Comparison of ENCODE assay signal across 8 mouse cellular contexts in genomic region chr12:72536021-72536597, GRCm38 (mm10). TPM values are rescaled to one million over a fixed set of nuclear protein-coding genes. Genes with fewer than 3 reads are reported as not detected.
DNase-seq lines count a peak whose midpoint lies in the region; ATAC-seq lines count a peak whose summit lies in the region.

TSS of gene Pcnx4 (plus strand) at chr12:72536383.

- H3K4me3 ChIP-seq in heart, embryonic 10.5 days, result peak within 1 kb of the TSS; percentile 79
- H3K4me3 ChIP-seq in kidney, embryonic 15.5 days (replicated peaks), result peak within 1 kb of the TSS; percentile 70

- peaks cover 8% of the 10 kb centered on the region for H3K36me3 ChIP-seq in heart, embryonic 10.5 days
- H3K36me3 ChIP-seq in kidney, embryonic 15.5 days, result 0 out of 2 replicates have a peak, but pooled peaks cover 4% of the 10 kb centered on the region

- H3K27me3 ChIP-seq in heart, embryonic 10.5 days (ENCODE audit: insufficient read depth, poor library complexity, severe bottlenecking), result no peaks in the 10 kb centered on the region
- H3K27me3 ChIP-seq in kidney, embryonic 15.5 days, result no peaks in the 10 kb centered on the region

- H3K9ac ChIP-seq in kidney, embryonic 15.5 days, result peak within 1 kb of the TSS; percentile 63

- H3K4me2 ChIP-seq in kidney, embryonic 15.5 days, result peak within 1 kb of the TSS; percentile 75

- H3K4me1 ChIP-seq in heart, embryonic 10.5 days, result peaks cover 13% of the 10 kb centered on the region
- H3K4me1 ChIP-seq in kidney, embryonic 15.5 days, result peaks cover 6% of the 10 kb centered on the region; the same call in 1 of the 2 replicates

- H3K27ac ChIP-seq in heart, embryonic 10.5 days, result peak within 1 kb of the TSS; percentile 90
- 0 out of 2 replicates have a peak within 1 kb of the TSS, but pooled peaks have one; percentile 48 for H3K27ac ChIP-seq in kidney, embryonic 15.5 days

- H3K9me3 ChIP-seq in heart, embryonic 10.5 days, result no peaks in the 10 kb centered on the region
- no peaks in the 10 kb centered on the region for H3K9me3 ChIP-seq in kidney, embryonic 15.5 days (replicated peaks)

- WGBS in heart, embryonic 10.5 days, result under 1% methylated on average over 45 of the region's 45 CpGs
- WGBS in kidney, embryonic 15.5 days, result under 1% methylated on average over 45 of the region's 45 CpGs

- peak; percentile 97 for DNase-seq in B cell, adult 2 months
- DNase-seq in brain, adult 2 months (ENCODE audit: low read depth, low spot score), result peak; percentile 98
- peak; percentile 99 for DNase-seq in heart, embryonic 10.5 days (ENCODE audit: low spot score)
- peak; percentile 99 for DNase-seq in liver
- DNase-seq in spleen, postnatal 4 days (ENCODE audit: low spot score in 2 of 2), result peak; percentile 92 to 97

- ATAC-seq in erythroblast, adult 5-6 weeks (replicated peaks; ENCODE audit: low FRiP score, poor library complexity, severe bottlenecking), result peak; percentile 99
- ATAC-seq in kidney, embryonic 15.5 days (replicated peaks; ENCODE audit: low FRiP score), result peak; percentile 100
- peak; percentile 99 for ATAC-seq in monocyte, adult 5-6 weeks (replicated peaks; ENCODE audit: insufficient number of reproducible peaks, low FRiP score, low TSS enrichment, poor library complexity, severe bottlenecking)

RNA-seq across cellular contexts. Expression of gene Pcnx4, which starts in this region (rescaled TPM):
- 0.63 and 0.77 TPM in 2 replicates for total RNA-seq in erythroblast, adult 5-6 weeks (2015; ENCODE audit: low replicate concordance)
- total RNA-seq in erythroblast, adult 5-6 weeks (2017; ENCODE audit: low replicate concordance), result 0.14 TPM in 1 of 2 replicates, not detected in the other
- polyA plus RNA-seq in heart, embryonic 10.5 days (2016; fragmentation: Nextera tagmentation; extraction: Ambion mirVana), result 9.3 and 11.6 TPM in 2 replicates
- 9.0 and 9.4 TPM in 2 replicates for polyA plus RNA-seq in kidney, embryonic 15.5 days (2015; fragmentation: Nextera tagmentation; extraction: Ambion mirVana)
- total RNA-seq in monocyte, adult 5-6 weeks (2017), result 1.6 to 4.9 TPM (median 2.3 TPM) in 3 replicates

Comparison
In these comparisons a context has a peak if more than half of its experiments do, and no peak if none do; other contexts are left out.
1. Peak in every context shown above with its lines: DNase-seq, ATAC-seq, H3K4me3 ChIP-seq and H3K27ac ChIP-seq.
2. Peak in ATAC-seq in erythroblast, adult 5-6 weeks; RNA of the gene not detected or under 1 TPM.